Mouse (Mus musculus): ENCODE measurements around the gene Hinfp. TPM values are rescaled to one million over a fixed set of nuclear protein-coding genes. Genes with fewer than 3 reads are reported as not detected.

Hinfp gene
- polyA plus RNA-seq, 1 experiment from 2014 or later, result 14.9 TPM

- no peak overlapping the region for H3K27ac ChIP-seq
- DNase-seq (ENCODE audit: low spot score) (no peak), ATAC-seq (replicated peaks; ENCODE audit: low FRiP score, low read depth) (no peak)
- H3K9me3 ChIP-seq (replicated peaks; ENCODE audit: low read length), result no peaks in the 10 kb centered on the region
- no peak overlapping the region for H3K4me2 ChIP-seq (ENCODE audit: low read length)
- H3K4me3 ChIP-seq (replicated peaks; ENCODE audit: low read depth, low read length), result no peak overlapping the region
- no peaks in the 10 kb centered on the region; the same call in 1 of the 2 replicates for H3K4me1 ChIP-seq (replicated peaks; ENCODE audit: insufficient read depth, low read length)
- TF ChIP-seq CTCF (IDR thresholded peaks at IDR 0.05; ENCODE audit: low read depth), result no peak
- 85% methylated on average over 10 of the region's 10 CpGs for WGBS
- no peaks in the 10 kb centered on the region for H3K36me3 ChIP-seq (ENCODE audit: insufficient read depth, low read length)
- no peak overlapping the region for H3K9ac ChIP-seq (ENCODE audit: low read depth, low read length)
- no peaks in the 10 kb centered on the region for H3K27me3 ChIP-seq (ENCODE audit: insufficient read depth, low read length)
These were observed 46.5 kb downstream of the Hinfp start for GRCm38 (mm10) chr9:44259014-44259413.

GRCm38 (mm10) chr9:44256213-44256612 is 49.3 kb downstream of the Hinfp start:
- Histone ChIP-seq H3K9me3 (replicated peaks; ENCODE audit: low read length) (no peaks in the 10 kb centered on the region), H3K27me3 (ENCODE audit: insufficient read depth, low read length) (no peaks in the 10 kb centered on the region), H3K9ac (ENCODE audit: low read depth, low read length) (no peak overlapping the region), H3K4me3 (replicated peaks; ENCODE audit: low read depth, low read length) (no peak overlapping the region), H3K4me1 (replicated peaks; ENCODE audit: insufficient read depth, low read length) (no peaks in the 10 kb centered on the region; the same call in 1 of the 2 replicates), H3K36me3 (ENCODE audit: insufficient read depth, low read length) (no peaks in the 10 kb centered on the region), H3K4me2 (ENCODE audit: low read length) (no peak overlapping the region), H3K27ac (no peak overlapping the region)
- ATAC-seq (replicated peaks; ENCODE audit: low FRiP score, low read depth) (no peak), DNase-seq (ENCODE audit: low spot score) (no peak)
- WGBS, result 84% methylated on average over 8 of the region's 8 CpGs
- no peak for TF ChIP-seq CTCF (IDR thresholded peaks at IDR 0.05; ENCODE audit: low read depth)

GRCm38 (mm10) chr9:44255136-44255521 is 50.3 kb downstream of the Hinfp start:
- no peak for ATAC-seq (replicated peaks; ENCODE audit: low FRiP score, low read depth)
- H3K27me3 ChIP-seq (ENCODE audit: insufficient read depth, low read length), result no peaks in the 10 kb centered on the region
- WGBS, result 69% methylated on average over 6 of the region's 6 CpGs
- no peak overlapping the region for H3K4me2 ChIP-seq (ENCODE audit: low read length)
- H3K27ac ChIP-seq, result no peak overlapping the region
- no peak for DNase-seq (ENCODE audit: low spot score)
- peaks cover 3% of the 10 kb centered on the region for H3K4me1 ChIP-seq (replicated peaks; ENCODE audit: insufficient read depth, low read length)
- H3K9ac ChIP-seq (ENCODE audit: low read depth, low read length), result no peak overlapping the region
- no peaks in the 10 kb centered on the region for H3K9me3 ChIP-seq (replicated peaks; ENCODE audit: low read length)
- no peak for TF ChIP-seq CTCF (IDR thresholded peaks at IDR 0.05; ENCODE audit: low read depth)
- no peak overlapping the region for H3K4me3 ChIP-seq (replicated peaks; ENCODE audit: low read depth, low read length)
- H3K36me3 ChIP-seq (ENCODE audit: insufficient read depth, low read length), result no peaks in the 10 kb centered on the region

GRCm38 (mm10) chr9:44254508-44255135 is 50.8 kb downstream of the Hinfp start:
- Histone ChIP-seq H3K36me3 (ENCODE audit: insufficient read depth, low read length) (no peaks in the 10 kb centered on the region), H3K4me2 (ENCODE audit: low read length) (no peak overlapping the region), H3K4me1 (replicated peaks; ENCODE audit: insufficient read depth, low read length) (peaks cover 8% of the 10 kb centered on the region), H3K27me3 (ENCODE audit: insufficient read depth, low read length) (no peaks in the 10 kb centered on the region), H3K9ac (ENCODE audit: low read depth, low read length) (no peak overlapping the region), H3K9me3 (replicated peaks; ENCODE audit: low read length) (no peaks in the 10 kb centered on the region), H3K27ac (no peak overlapping the region), H3K4me3 (replicated peaks; ENCODE audit: low read depth, low read length) (no peak overlapping the region)
- no peak for ATAC-seq (replicated peaks; ENCODE audit: low FRiP score, low read depth)
- no peak for TF ChIP-seq CTCF (IDR thresholded peaks at IDR 0.05; ENCODE audit: low read depth)
- DNase-seq (ENCODE audit: low spot score), result no peak
- WGBS, result 18% methylated on average over 5 of the region's 5 CpGs

GRCm38 (mm10) chr9:44253441-44253840 is 52.0 kb downstream of the Hinfp start:
- H3K9ac ChIP-seq (ENCODE audit: low read depth, low read length), result no peak overlapping the region
- no peak overlapping the region for H3K27ac ChIP-seq
- no peaks in the 10 kb centered on the region for H3K36me3 ChIP-seq (ENCODE audit: insufficient read depth, low read length)
- peaks cover 12% of the 10 kb centered on the region for H3K4me1 ChIP-seq (replicated peaks; ENCODE audit: insufficient read depth, low read length)
- no peaks in the 10 kb centered on the region for H3K9me3 ChIP-seq (replicated peaks; ENCODE audit: low read length)
- H3K4me2 ChIP-seq (ENCODE audit: low read length), result no peak overlapping the region
- WGBS, result 79% methylated on average over 6 of the region's 6 CpGs
- no peaks in the 10 kb centered on the region for H3K27me3 ChIP-seq (ENCODE audit: insufficient read depth, low read length)
- TF ChIP-seq CTCF (IDR thresholded peaks at IDR 0.05; ENCODE audit: low read depth), result no peak
- no peak for ATAC-seq (replicated peaks; ENCODE audit: low FRiP score, low read depth)
- H3K4me3 ChIP-seq (replicated peaks; ENCODE audit: low read depth, low read length), result no peak overlapping the region
- DNase-seq (ENCODE audit: low spot score), result no peak

- Histone ChIP-seq H3K4me2 (ENCODE audit: low read length) (peak within 1 kb of the TSS; percentile 26), H3K9me3 (replicated peaks; ENCODE audit: low read length) (no peaks in the 10 kb centered on the region), H3K36me3 (ENCODE audit: insufficient read depth, low read length) (no peaks in the 10 kb centered on the region), H3K27ac (0 out of 2 replicates have a peak within 1 kb of the TSS, but pooled peaks have one; percentile 36), H3K4me1 (replicated peaks; ENCODE audit: insufficient read depth, low read length) (peaks cover 12% of the 10 kb centered on the region), H3K27me3 (ENCODE audit: insufficient read depth, low read length) (no peaks in the 10 kb centered on the region), H3K9ac (ENCODE audit: low read depth, low read length) (no peak within 1 kb of the TSS), H3K4me3 (replicated peaks; ENCODE audit: low read depth, low read length) (no peak within 1 kb of the TSS; the same call in 1 of the 2 replicates)
- peak; percentile 27 for DNase-seq (ENCODE audit: low spot score)
- 56% methylated on average over 10 of the region's 10 CpGs for WGBS
- peak; percentile 67 for ATAC-seq (replicated peaks; ENCODE audit: low FRiP score, low read depth)
- TF ChIP-seq CTCF (IDR thresholded peaks at IDR 0.05; ENCODE audit: low read depth), result no peak
These were observed 54.2 kb downstream of the Hinfp start, which contains the start of gene Pdzd3 for GRCm38 (mm10) chr9:44251314-44251713. Gene Pdzd3 (minus strand): TSS chr9:44251471.
